Mouse (Mus musculus): ENCODE measurements around the gene Slc25a18. TPM values are rescaled to one million over a fixed set of nuclear protein-coding genes. Genes with fewer than 3 reads are reported as not detected.

Slc25a18 gene
- polyA plus RNA-seq, 1 experiment from 2014 or later = not detected

- WGBS = 68% methylated on average over 1 of the region's 1 CpGs
- Histone ChIP-seq H3K9ac (ENCODE audit: low read depth, low read length) (no peak overlapping the region), H3K4me1 (ENCODE audit: control insufficient read depth, insufficient read depth, low read length) (no peaks in the 10 kb centered on the region), H3K4me3 (ENCODE audit: low read length) (no peak overlapping the region), H3K27ac (ENCODE audit: low read depth, low read length) (no peak overlapping the region), H3K4me2 (replicated peaks; ENCODE audit: low read depth, low read length) (no peak overlapping the region), H3K36me3 (ENCODE audit: control insufficient read depth, insufficient read depth, low read length) (peaks cover 4% of the 10 kb centered on the region; the same call in 1 of the 2 replicates), H3K27me3 (ENCODE audit: control insufficient read depth, insufficient read depth, low read length) (no peaks in the 10 kb centered on the region), H3K9me3 (ENCODE audit: control insufficient read depth, low read length) (no peaks in the 10 kb centered on the region)
- ATAC-seq (ENCODE audit: low FRiP score, low TSS enrichment) = no peak
These were observed 2.0 kb upstream of the Slc25a18 start for GRCm38 (mm10) chr6:120771366-120771765.

- H3K27me3 ChIP-seq (ENCODE audit: control insufficient read depth, insufficient read depth, low read length) = no peaks in the 10 kb centered on the region
- no peaks in the 10 kb centered on the region for H3K4me1 ChIP-seq (ENCODE audit: control insufficient read depth, insufficient read depth, low read length)
- no peak for ATAC-seq (ENCODE audit: low FRiP score, low TSS enrichment)
- no peaks in the 10 kb centered on the region for H3K36me3 ChIP-seq (ENCODE audit: control insufficient read depth, insufficient read depth, low read length)
- no peaks in the 10 kb centered on the region for H3K9me3 ChIP-seq (ENCODE audit: control insufficient read depth, low read length)
- no peak overlapping the region for H3K4me3 ChIP-seq (ENCODE audit: low read length)
- no peak overlapping the region for H3K27ac ChIP-seq (ENCODE audit: low read depth, low read length)
- H3K4me2 ChIP-seq (replicated peaks; ENCODE audit: low read depth, low read length) = no peak overlapping the region
- no peak overlapping the region for H3K9ac ChIP-seq (ENCODE audit: low read depth, low read length)
These were observed 1.4 kb upstream of the Slc25a18 start for GRCm38 (mm10) chr6:120772025-120772424.

GRCm38 (mm10) chr6:120773763-120774162 lies 385 bp downstream of the Slc25a18 start:
- no peak for ATAC-seq (ENCODE audit: low FRiP score, low TSS enrichment)
- Histone ChIP-seq H3K27ac (ENCODE audit: low read depth, low read length) (no peak overlapping the region), H3K36me3 (ENCODE audit: control insufficient read depth, insufficient read depth, low read length) (no peaks in the 10 kb centered on the region), H3K27me3 (ENCODE audit: control insufficient read depth, insufficient read depth, low read length) (no peaks in the 10 kb centered on the region), H3K9ac (ENCODE audit: low read depth, low read length) (no peak overlapping the region), H3K9me3 (ENCODE audit: control insufficient read depth, low read length) (no peaks in the 10 kb centered on the region), H3K4me3 (ENCODE audit: low read length) (no peak overlapping the region), H3K4me1 (ENCODE audit: control insufficient read depth, insufficient read depth, low read length) (no peaks in the 10 kb centered on the region), H3K4me2 (replicated peaks; ENCODE audit: low read depth, low read length) (no peak overlapping the region)
- 86% methylated on average over 6 of the region's 6 CpGs for WGBS

- ATAC-seq (ENCODE audit: low FRiP score, low TSS enrichment) = no peak
- Histone ChIP-seq H3K27ac (ENCODE audit: low read depth, low read length) (no peak overlapping the region), H3K4me2 (replicated peaks; ENCODE audit: low read depth, low read length) (no peak overlapping the region), H3K27me3 (ENCODE audit: control insufficient read depth, insufficient read depth, low read length) (no peaks in the 10 kb centered on the region), H3K9ac (ENCODE audit: low read depth, low read length) (no peak overlapping the region), H3K36me3 (ENCODE audit: control insufficient read depth, insufficient read depth, low read length) (no peaks in the 10 kb centered on the region), H3K4me1 (ENCODE audit: control insufficient read depth, insufficient read depth, low read length) (no peaks in the 10 kb centered on the region), H3K9me3 (ENCODE audit: control insufficient read depth, low read length) (no peaks in the 10 kb centered on the region), H3K4me3 (ENCODE audit: low read length) (no peak overlapping the region)
- WGBS = 78% methylated on average over 3 of the region's 3 CpGs
These were observed 2.9 kb downstream of the Slc25a18 start for GRCm38 (mm10) chr6:120776286-120776685.

GRCm38 (mm10) chr6:120777533-120777932 lies 4.2 kb downstream of the Slc25a18 start:
- no peaks in the 10 kb centered on the region for H3K27me3 ChIP-seq (ENCODE audit: control insufficient read depth, insufficient read depth, low read length)
- no peak overlapping the region for H3K4me2 ChIP-seq (replicated peaks; ENCODE audit: low read depth, low read length)
- H3K27ac ChIP-seq (ENCODE audit: low read depth, low read length) = no peak overlapping the region
- H3K9ac ChIP-seq (ENCODE audit: low read depth, low read length) = no peak overlapping the region
- WGBS = 78% methylated on average over 9 of the region's 9 CpGs
- no peaks in the 10 kb centered on the region for H3K4me1 ChIP-seq (ENCODE audit: control insufficient read depth, insufficient read depth, low read length)
- no peaks in the 10 kb centered on the region for H3K9me3 ChIP-seq (ENCODE audit: control insufficient read depth, low read length)
- ATAC-seq (ENCODE audit: low FRiP score, low TSS enrichment) = no peak
- no peaks in the 10 kb centered on the region for H3K36me3 ChIP-seq (ENCODE audit: control insufficient read depth, insufficient read depth, low read length)
- no peak overlapping the region for H3K4me3 ChIP-seq (ENCODE audit: low read length)

GRCm38 (mm10) chr6:120778226-120778625 lies 4.8 kb downstream of the Slc25a18 start:
- Histone ChIP-seq H3K9ac (ENCODE audit: low read depth, low read length) (no peak overlapping the region), H3K27me3 (ENCODE audit: control insufficient read depth, insufficient read depth, low read length) (no peaks in the 10 kb centered on the region), H3K4me1 (ENCODE audit: control insufficient read depth, insufficient read depth, low read length) (no peaks in the 10 kb centered on the region), H3K36me3 (ENCODE audit: control insufficient read depth, insufficient read depth, low read length) (no peaks in the 10 kb centered on the region), H3K4me2 (replicated peaks; ENCODE audit: low read depth, low read length) (no peak overlapping the region), H3K27ac (ENCODE audit: low read depth, low read length) (no peak overlapping the region), H3K4me3 (ENCODE audit: low read length) (no peak overlapping the region), H3K9me3 (ENCODE audit: control insufficient read depth, low read length) (no peaks in the 10 kb centered on the region)
- no peak for ATAC-seq (ENCODE audit: low FRiP score, low TSS enrichment)
- WGBS = 46% methylated on average over 3 of the region's 3 CpGs

- 88% methylated on average over 2 of the region's 2 CpGs for WGBS
- H3K27ac ChIP-seq (ENCODE audit: low read depth, low read length) = no peak overlapping the region
- H3K4me3 ChIP-seq (ENCODE audit: low read length) = no peak overlapping the region
- no peak for ATAC-seq (ENCODE audit: low FRiP score, low TSS enrichment)
- no peaks in the 10 kb centered on the region for H3K4me1 ChIP-seq (ENCODE audit: control insufficient read depth, insufficient read depth, low read length)
- no peaks in the 10 kb centered on the region for H3K9me3 ChIP-seq (ENCODE audit: control insufficient read depth, low read length)
- H3K4me2 ChIP-seq (replicated peaks; ENCODE audit: low read depth, low read length) = no peak overlapping the region
- H3K27me3 ChIP-seq (ENCODE audit: control insufficient read depth, insufficient read depth, low read length) = no peaks in the 10 kb centered on the region
- H3K9ac ChIP-seq (ENCODE audit: low read depth, low read length) = no peak overlapping the region
- H3K36me3 ChIP-seq (ENCODE audit: control insufficient read depth, insufficient read depth, low read length) = no peaks in the 10 kb centered on the region
These were observed 9.6 kb downstream of the Slc25a18 start for GRCm38 (mm10) chr6:120782948-120783347.

- no peak overlapping the region for H3K4me2 ChIP-seq (replicated peaks; ENCODE audit: low read depth, low read length)
- H3K9me3 ChIP-seq (ENCODE audit: control insufficient read depth, low read length) = no peaks in the 10 kb centered on the region
- no peak overlapping the region for H3K9ac ChIP-seq (ENCODE audit: low read depth, low read length)
- no peaks in the 10 kb centered on the region for H3K4me1 ChIP-seq (ENCODE audit: control insufficient read depth, insufficient read depth, low read length)
- H3K36me3 ChIP-seq (ENCODE audit: control insufficient read depth, insufficient read depth, low read length) = no peaks in the 10 kb centered on the region
- no peak overlapping the region for H3K4me3 ChIP-seq (ENCODE audit: low read length)
- no peak overlapping the region for H3K27ac ChIP-seq (ENCODE audit: low read depth, low read length)
- 57% methylated on average over 7 of the region's 7 CpGs for WGBS
- H3K27me3 ChIP-seq (ENCODE audit: control insufficient read depth, insufficient read depth, low read length) = no peaks in the 10 kb centered on the region
- no peak for ATAC-seq (ENCODE audit: low FRiP score, low TSS enrichment)
These were observed 11.0 kb downstream of the Slc25a18 start for GRCm38 (mm10) chr6:120784351-120784750.

GRCm38 (mm10) chr6:120788068-120788607 lies 14.8 kb downstream of the Slc25a18 start:
- Histone ChIP-seq H3K9me3 (ENCODE audit: control insufficient read depth, low read length) (no peaks in the 10 kb centered on the region), H3K4me1 (ENCODE audit: control insufficient read depth, insufficient read depth, low read length) (no peaks in the 10 kb centered on the region), H3K4me3 (ENCODE audit: low read length) (no peak overlapping the region), H3K36me3 (ENCODE audit: control insufficient read depth, insufficient read depth, low read length) (peaks cover 13% of the 10 kb centered on the region), H3K4me2 (replicated peaks; ENCODE audit: low read depth, low read length) (no peak overlapping the region), H3K9ac (ENCODE audit: low read depth, low read length) (no peak overlapping the region), H3K27ac (ENCODE audit: low read depth, low read length) (no peak overlapping the region), H3K27me3 (ENCODE audit: control insufficient read depth, insufficient read depth, low read length) (no peaks in the 10 kb centered on the region)
- no peak for ATAC-seq (ENCODE audit: low FRiP score, low TSS enrichment)
- 66% methylated on average over 5 of the region's 5 CpGs for WGBS

Measured in kidney, embryonic 14.5 days (tissue).